Mouse (Mus musculus) bone marrow macrophage, adult 2 months (primary cell): Measurements from ENCODE around the gene Ltbp1. TPM values are rescaled to one million over a fixed set of nuclear protein-coding genes. Genes with fewer than 3 reads are reported as not detected.

Experiments
- H3K27ac ChIP-seq: 2 replicates; pipeline ENCODE4 v1.5.1; 2012; ENCODE audit warnings: low read depth, low read length; ENCODE audit not compliant: insufficient read depth
- H3K4me1 ChIP-seq: 2 replicates; pipeline ENCODE4 v1.6.1; 2012; ENCODE audit warnings: low read length; ENCODE audit not compliant: control insufficient read depth, insufficient read depth
- H3K4me3 ChIP-seq: 2 replicates; pipeline ENCODE4 v1.5.1; 2012; ENCODE audit warnings: mild to moderate bottlenecking, low read length, moderate library complexity; ENCODE audit not compliant: insufficient read depth
- CTCF ChIP-seq: IDR thresholded peaks from 2 replicates; pipeline ENCODE4 v1.5.1; 2012; ENCODE audit warnings: low read depth, mild to moderate bottlenecking, low read length, moderate library complexity
- POLR2A ChIP-seq: IDR thresholded peaks from 2 replicates; pipeline ENCODE4 v1.6.1; 2012; ENCODE audit warnings: mild to moderate bottlenecking, low read depth, low read length, borderline replicate concordance
- polyA plus RNA-seq: library from polyadenylated mRNA; stranded (reverse); fragments of >200 nt; gene quantifications from 2 replicates; pipeline ENCODE4 v1.2.4, GENCODE M21; 2012; ENCODE audit not compliant: missing spikeins, insufficient read depth, insufficient read length

The Ltbp1 gene
- polyA plus RNA-seq, 1 experiment: 3.5 TPM

DNA sequence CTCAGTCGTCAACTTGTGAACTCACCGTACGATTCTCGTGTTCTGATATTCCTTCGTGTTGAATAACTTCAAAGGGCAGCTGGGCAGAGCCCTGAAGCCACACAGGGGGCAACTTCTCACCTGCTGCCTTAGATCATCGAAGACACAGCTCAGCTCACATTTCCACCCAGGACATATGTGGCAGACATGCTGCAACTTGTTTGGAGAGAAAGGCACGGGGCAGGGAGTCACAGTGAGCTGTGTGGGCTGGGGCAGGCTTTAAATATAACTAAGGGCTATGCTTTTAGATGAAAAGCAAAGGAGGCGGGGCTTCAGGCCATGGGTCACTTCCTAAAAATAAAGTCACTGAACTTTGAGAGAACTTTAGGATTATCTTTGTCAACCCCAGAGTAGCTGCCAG, 51.3 kb downstream of the Ltbp1 start:
- no peak overlapping the region for H3K4me3 ChIP-seq
- TF ChIP-seq POLR2A: no peak
- TF ChIP-seq CTCF: no peak
- no peaks in the 10 kb centered on the region for H3K4me1 ChIP-seq
- no peak overlapping the region for H3K27ac ChIP-seq

GRCm38 (mm10) chr17:75066340-75066739, 61.0 kb downstream of the Ltbp1 start:
- H3K4me3 ChIP-seq: no peak overlapping the region
- TF ChIP-seq CTCF (no peak), POLR2A (no peak)

GRCm38 (mm10) chr17:75067314-75067713, 61.9 kb downstream of the Ltbp1 start:
- no peaks in the 10 kb centered on the region for H3K4me1 ChIP-seq
- no peak for TF ChIP-seq POLR2A
- no peak for TF ChIP-seq CTCF

More at GRCm38 (mm10) chr17:75066340-75066739, 61.0 kb downstream of the Ltbp1 start:
- Histone ChIP-seq H3K4me1 (no peaks in the 10 kb centered on the region), H3K27ac (no peak overlapping the region)

GRCm38 (mm10) chr17:75069232-75069631, 63.9 kb downstream of the Ltbp1 start:
- no peak overlapping the region for H3K27ac ChIP-seq
- no peaks in the 10 kb centered on the region for H3K4me1 ChIP-seq
- TF ChIP-seq POLR2A (no peak), CTCF (no peak)
- H3K4me3 ChIP-seq: no peak overlapping the region

More at GRCm38 (mm10) chr17:75067314-75067713, 61.9 kb downstream of the Ltbp1 start:
- Histone ChIP-seq H3K4me3 (no peak overlapping the region), H3K27ac (no peak overlapping the region)

DNA sequence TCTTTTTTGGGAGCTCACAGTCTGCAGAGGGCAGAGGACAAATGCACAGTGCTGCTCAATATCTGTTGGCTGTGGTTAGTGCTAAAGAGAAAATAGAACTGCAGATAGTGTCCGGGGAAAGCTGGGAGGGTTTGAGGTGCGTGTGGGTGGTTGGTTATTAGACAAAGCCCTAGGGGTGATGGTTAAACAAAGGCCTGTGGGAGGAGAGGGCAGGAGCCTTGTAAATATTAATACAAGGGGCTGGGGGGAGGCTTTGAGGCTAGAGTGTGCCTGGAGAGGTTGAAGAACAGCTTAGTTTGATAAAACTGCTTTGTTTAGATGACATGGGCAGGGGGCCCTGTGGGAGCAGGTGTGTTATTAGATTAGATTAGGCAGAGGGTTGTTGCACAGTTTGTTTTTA, 65.8 kb downstream of the Ltbp1 start:
- Histone ChIP-seq H3K27ac (no peak overlapping the region), H3K4me1 (no peaks in the 10 kb centered on the region), H3K4me3 (no peak overlapping the region)
- no peak for TF ChIP-seq CTCF

DNA sequence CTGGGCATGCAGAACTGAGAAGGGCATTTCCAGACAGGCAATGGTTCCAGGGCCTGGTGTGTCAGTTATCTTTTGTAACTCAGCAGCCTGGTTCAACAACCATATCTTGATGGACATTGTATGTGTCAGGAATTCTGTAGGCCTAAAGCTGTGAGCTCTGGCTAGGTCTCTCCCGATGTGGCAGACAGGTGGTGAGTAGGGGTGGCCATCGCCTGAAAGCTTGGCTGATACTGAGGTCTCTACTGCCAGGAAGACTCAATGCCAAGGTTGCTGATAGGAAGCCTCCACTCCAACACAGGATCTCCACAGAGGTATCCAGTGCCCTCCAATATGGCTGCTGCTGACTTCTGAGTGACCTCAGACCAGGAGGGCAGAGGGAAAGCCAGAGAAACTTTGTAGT, 66.4 kb downstream of the Ltbp1 start:
- Histone ChIP-seq H3K27ac (no peak overlapping the region), H3K4me3 (no peak overlapping the region), H3K4me1 (no peaks in the 10 kb centered on the region)
- TF ChIP-seq CTCF (no peak), POLR2A (no peak)

DNA sequence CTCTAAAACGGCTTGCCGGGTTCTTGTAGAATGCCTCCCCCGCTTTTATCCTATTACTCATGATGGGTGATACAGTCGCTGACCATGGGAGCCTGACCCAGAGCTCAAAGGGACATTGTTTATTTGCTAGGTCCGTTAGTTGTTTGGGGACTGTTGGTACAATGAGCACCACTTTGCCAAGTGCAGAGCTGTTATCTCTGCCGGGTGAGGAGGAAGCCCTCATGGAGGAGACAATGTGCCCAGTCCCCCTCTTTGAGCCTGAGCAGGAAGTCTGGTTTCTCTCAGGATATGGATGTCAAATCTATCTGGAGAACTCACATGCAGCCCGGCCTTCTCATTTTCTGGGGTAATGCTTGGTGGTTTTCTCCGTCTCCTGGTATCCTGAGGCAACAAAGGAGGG, 68.5 kb downstream of the Ltbp1 start:
- H3K27ac ChIP-seq: no peak overlapping the region
- H3K4me1 ChIP-seq: no peaks in the 10 kb centered on the region
- no peak overlapping the region for H3K4me3 ChIP-seq
- TF ChIP-seq CTCF (no peak), POLR2A (no peak)

GRCm38 (mm10) chr17:75074978-75075699, 69.8 kb downstream of the Ltbp1 start:
- TF ChIP-seq POLR2A (no peak), CTCF (no peak)
- H3K4me3 ChIP-seq: no peak overlapping the region
- H3K4me1 ChIP-seq: no peaks in the 10 kb centered on the region
- H3K27ac ChIP-seq: no peak overlapping the region

GRCm38 (mm10) chr17:75081401-75081800, 76.0 kb downstream of the Ltbp1 start:
- Histone ChIP-seq H3K27ac (no peak overlapping the region), H3K4me1 (no peaks in the 10 kb centered on the region), H3K4me3 (no peak overlapping the region)
- no peak for TF ChIP-seq POLR2A
- no peak for TF ChIP-seq CTCF

DNA sequence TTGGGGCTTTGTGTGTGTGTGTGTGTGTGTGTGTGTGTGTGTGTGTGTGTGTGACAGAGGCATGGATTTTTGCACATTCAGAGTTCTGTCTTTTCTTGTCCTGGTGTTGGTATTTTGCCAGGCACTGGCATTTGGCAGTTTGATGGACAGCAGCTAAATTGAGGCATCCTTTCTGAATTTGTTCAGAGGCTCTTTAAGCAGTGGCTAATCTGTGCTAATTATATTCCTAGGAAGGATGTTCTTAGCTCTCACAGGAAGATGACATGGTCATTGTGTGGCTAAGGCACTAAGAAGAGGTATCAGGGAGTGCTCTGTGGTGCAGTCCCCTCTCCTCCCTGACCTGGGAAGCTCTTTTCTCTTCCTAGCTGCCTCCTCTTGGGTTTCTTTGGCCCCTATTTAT, 77.1 kb downstream of the Ltbp1 start:
- H3K27ac ChIP-seq: no peak overlapping the region
- no peak overlapping the region for H3K4me3 ChIP-seq
- no peaks in the 10 kb centered on the region for H3K4me1 ChIP-seq
- no peak for TF ChIP-seq CTCF
- TF ChIP-seq POLR2A: no peak
